Mouse (Mus musculus) activated CD4-positive, CD25-positive, alpha-beta regulatory T cell, adult 4 months (primary cell): ENCODE measurements around the gene Tex19.2. TPM values are rescaled to one million over a fixed set of nuclear protein-coding genes. Genes with fewer than 3 reads are reported as not detected.
"Not testable (repeated sequence)": the region's sequence is repeated elsewhere in the genome, so short reads cannot be mapped to it uniquely, and the experiment has no call there.

Experiments
- ATAC-seq: one replicate; pipeline ENCODE4 v1.8.0; 2017
- polyA plus RNA-seq, 2 experiments: library from polyadenylated mRNA; unstranded; fragments of 100-300 nt; shearing (Covaris generic); gene quantifications; one replicate each; pipeline ENCODE4 v1.2.1; 2017

Gene Tex19.2
- polyA plus RNA-seq, 2 experiments from 2014 or later: not detected

- no peak for ATAC-seq
Observed at GRCm38 (mm10) chr11:121111051-121111450, 7.4 kb downstream of the Tex19.2 start.

GRCm38 (mm10) chr11:121109986-121110385 lies 8.5 kb downstream of the Tex19.2 start:
- no peak for ATAC-seq

GRCm38 (mm10) chr11:121108061-121108460 lies 10.4 kb downstream of the Tex19.2 start:
- no peak for ATAC-seq

GRCm38 (mm10) chr11:121107242-121107641 lies 11.2 kb downstream of the Tex19.2 start:
- ATAC-seq: not testable (repeated sequence)

- no peak for ATAC-seq
Observed at GRCm38 (mm10) chr11:121101124-121101805, 17.2 kb downstream of the Tex19.2 start.

GRCm38 (mm10) chr11:121100692-121101091 lies 17.8 kb downstream of the Tex19.2 start:
- ATAC-seq: peak; percentile 49

GRCm38 (mm10) chr11:121099762-121100161 lies 18.7 kb downstream of the Tex19.2 start:
- ATAC-seq: no peak

GRCm38 (mm10) chr11:121092606-121093585 lies 25.6 kb downstream of the Tex19.2 start:
- no peak for ATAC-seq

- no peak for ATAC-seq
Observed at GRCm38 (mm10) chr11:121090943-121091342, 27.5 kb downstream of the Tex19.2 start.

- ATAC-seq: no peak
Observed at GRCm38 (mm10) chr11:121089756-121090546, 28.5 kb downstream of the Tex19.2 start.

GRCm38 (mm10) chr11:121088997-121089396 lies 29.5 kb downstream of the Tex19.2 start:
- no peak for ATAC-seq

- no peak for ATAC-seq
Observed at GRCm38 (mm10) chr11:121086296-121086695, 32.2 kb downstream of the Tex19.2 start.

- no peak for ATAC-seq
Observed at GRCm38 (mm10) chr11:121085181-121085580, 33.3 kb downstream of the Tex19.2 start.

- ATAC-seq: peak; percentile 93
Observed at GRCm38 (mm10) chr11:121082857-121083500, 35.5 kb downstream of the Tex19.2 start.

- no peak for ATAC-seq
Observed at GRCm38 (mm10) chr11:121082250-121082649, 36.2 kb downstream of the Tex19.2 start.

- no peak for ATAC-seq
Observed at GRCm38 (mm10) chr11:121081120-121081519, 37.4 kb downstream of the Tex19.2 start, which contains the start of gene Sectm1a. Gene Sectm1a (minus strand): TSS chr11:121081220.

- ATAC-seq: no peak
Observed at GRCm38 (mm10) chr11:121080330-121080729, 38.1 kb downstream of the Tex19.2 start.

GRCm38 (mm10) chr11:121075655-121076054 lies 42.8 kb downstream of the Tex19.2 start:
- no peak for ATAC-seq

GRCm38 (mm10) chr11:121069662-121070061 lies 48.8 kb downstream of the Tex19.2 start:
- ATAC-seq: not testable (repeated sequence)

- ATAC-seq: no peak
Observed at GRCm38 (mm10) chr11:121067895-121068294, 50.6 kb downstream of the Tex19.2 start.
